Mouse (Mus musculus) forebrain, embryonic 12.5 days (tissue): ENCODE measurements around the gene Wnt11. TPM values are rescaled to one million over a fixed set of nuclear protein-coding genes. Genes with fewer than 3 reads are reported as not detected.

Experiments used
- ATAC-seq: fragments of 200-750 bp; cut with Nextera tagmentation; 2 replicates; pipeline ENCODE4 v1.8.0; 2017; ENCODE audit warnings: moderate TSS enrichment; ENCODE audit not compliant: low FRiP score
- H3K27ac ChIP-seq: fragments of 300-500 bp; sonication (generic); 2 replicates; pipeline ENCODE4 v1.5.1; 2016; ENCODE audit warnings: mild to moderate bottlenecking
- H3K27me3 ChIP-seq: fragments of 300-500 bp; sonication (generic); 2 replicates; pipeline ENCODE4 v1.6.1; 2016; ENCODE audit warnings: mild to moderate bottlenecking
- H3K36me3 ChIP-seq: fragments of 300-500 bp; sonication (generic); replicated peaks from 2 replicates; pipeline ENCODE4 v1.6.1; 2016; ENCODE audit warnings: mild to moderate bottlenecking
- H3K4me1 ChIP-seq: fragments of 300-500 bp; sonication (generic); 2 replicates; pipeline ENCODE4 v1.6.1; 2016
- H3K4me2 ChIP-seq: fragments of 300-500 bp; sonication (generic); 2 replicates; pipeline ENCODE4 v1.6.1; 2016; ENCODE audit warnings: mild to moderate bottlenecking, moderate library complexity
- H3K4me3 ChIP-seq: fragments of 300-500 bp; sonication (generic); replicated peaks from 2 replicates; pipeline ENCODE4 v1.5.1; 2016; ENCODE audit warnings: mild to moderate bottlenecking
- H3K9ac ChIP-seq: fragments of 300-500 bp; sonication (generic); 2 replicates; pipeline ENCODE4 v1.6.1; 2016; ENCODE audit warnings: mild to moderate bottlenecking
- H3K9me3 ChIP-seq: fragments of 300-500 bp; sonication (generic); 2 replicates; pipeline ENCODE4 v1.6.1; 2016
- WGBS: fragments of 180-500 bp; shearing (Covaris S2); methylation state at CpG from one replicate; pipeline ENCODE4 v1.1.7; 2016; 5-methylcytosine and 5-hydroxymethylcytosine counted together
- polyA plus RNA-seq: library from polyadenylated mRNA; unstranded; fragments of >200 nt; fragmentation: Nextera tagmentation; extraction: Ambion mirVana; gene quantifications from 2 replicates; pipeline ENCODE4 v1.2.1, GENCODE M21; 2016

Gene Wnt11
- polyA plus RNA-seq, 1 experiment from 2014 or later, result 2.6 TPM

GRCm38 (mm10) chr7:98871882-98872281, 37.0 kb downstream of the Wnt11 start:
- ATAC-seq, result no peak
- Histone ChIP-seq H3K27ac (no peak overlapping the region), H3K4me2 (no peak overlapping the region), H3K4me3 (no peak overlapping the region), H3K4me1 (peaks cover 30% of the 10 kb centered on the region), H3K9me3 (no peaks in the 10 kb centered on the region), H3K9ac (no peak overlapping the region), H3K36me3 (no peaks in the 10 kb centered on the region), H3K27me3 (peaks cover 11% of the 10 kb centered on the region; the same call in 1 of the 2 replicates)
- 88% methylated on average over 12 of the region's 12 CpGs for WGBS

DNA sequence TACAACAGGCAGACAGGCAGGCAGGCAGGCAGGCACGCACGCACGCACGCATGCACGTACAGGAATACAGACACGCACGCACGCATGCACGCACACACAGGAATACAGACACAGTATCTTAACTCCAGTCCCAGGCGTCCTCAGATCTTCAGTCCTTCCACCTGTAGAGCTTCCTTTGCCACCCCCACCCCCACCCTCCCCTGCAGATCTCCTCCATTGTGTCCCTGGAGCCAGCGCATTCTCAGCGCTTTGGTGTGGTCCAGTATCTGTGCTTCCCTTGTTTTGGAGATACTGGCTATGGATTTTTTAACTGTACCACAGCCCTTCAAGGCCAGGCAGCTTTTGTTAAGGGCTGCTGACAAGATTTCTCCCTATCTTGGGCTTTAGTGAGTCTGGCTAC, 38.4 kb downstream of the Wnt11 start:
- Histone ChIP-seq H3K4me2 (no peak overlapping the region), H3K27me3 (peaks cover 11% of the 10 kb centered on the region; the same call in 1 of the 2 replicates), H3K9me3 (no peaks in the 10 kb centered on the region), H3K27ac (no peak overlapping the region), H3K36me3 (no peaks in the 10 kb centered on the region), H3K4me1 (peaks cover 25% of the 10 kb centered on the region), H3K4me3 (no peak overlapping the region), H3K9ac (no peak overlapping the region)
- 84% methylated on average over 12 of the region's 12 CpGs for WGBS
- ATAC-seq, result no peak

DNA sequence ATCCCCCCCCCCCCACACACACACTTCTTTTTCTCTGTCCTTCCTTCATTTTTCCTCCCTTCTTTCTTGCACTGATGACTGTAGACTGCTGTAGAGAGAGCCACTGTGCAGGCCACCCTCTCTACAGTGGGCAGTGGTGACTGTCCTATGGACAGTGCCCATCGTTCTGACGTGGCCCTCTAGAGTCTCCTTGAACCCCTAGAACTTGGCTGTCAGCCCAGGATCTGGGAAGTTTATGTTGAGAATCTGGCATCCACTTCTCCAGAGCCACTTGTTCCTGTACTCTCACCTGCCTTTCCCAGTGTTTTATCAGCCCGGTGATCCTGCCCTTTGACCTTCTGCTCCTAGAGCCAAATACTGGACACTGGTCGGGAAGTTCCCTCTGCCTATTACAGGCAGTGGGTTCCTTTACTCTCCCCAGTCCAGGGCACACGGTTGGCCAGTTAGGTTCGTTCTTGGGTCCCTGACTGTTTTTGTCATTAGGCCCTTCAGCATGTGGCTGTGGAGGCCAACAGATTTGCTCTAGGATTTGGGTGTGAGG, 39.6 kb downstream of the Wnt11 start:
- H3K27ac ChIP-seq, result no peak overlapping the region
- H3K27me3 ChIP-seq, result peaks cover 11% of the 10 kb centered on the region; the same call in 1 of the 2 replicates
- no peak overlapping the region for H3K4me2 ChIP-seq
- H3K36me3 ChIP-seq, result no peaks in the 10 kb centered on the region
- no peaks in the 10 kb centered on the region for H3K9me3 ChIP-seq
- peaks cover 25% of the 10 kb centered on the region for H3K4me1 ChIP-seq
- H3K9ac ChIP-seq, result no peak overlapping the region
- WGBS, result 68% methylated on average over 6 of the region's 6 CpGs
- H3K4me3 ChIP-seq, result no peak overlapping the region
- no peak for ATAC-seq

DNA sequence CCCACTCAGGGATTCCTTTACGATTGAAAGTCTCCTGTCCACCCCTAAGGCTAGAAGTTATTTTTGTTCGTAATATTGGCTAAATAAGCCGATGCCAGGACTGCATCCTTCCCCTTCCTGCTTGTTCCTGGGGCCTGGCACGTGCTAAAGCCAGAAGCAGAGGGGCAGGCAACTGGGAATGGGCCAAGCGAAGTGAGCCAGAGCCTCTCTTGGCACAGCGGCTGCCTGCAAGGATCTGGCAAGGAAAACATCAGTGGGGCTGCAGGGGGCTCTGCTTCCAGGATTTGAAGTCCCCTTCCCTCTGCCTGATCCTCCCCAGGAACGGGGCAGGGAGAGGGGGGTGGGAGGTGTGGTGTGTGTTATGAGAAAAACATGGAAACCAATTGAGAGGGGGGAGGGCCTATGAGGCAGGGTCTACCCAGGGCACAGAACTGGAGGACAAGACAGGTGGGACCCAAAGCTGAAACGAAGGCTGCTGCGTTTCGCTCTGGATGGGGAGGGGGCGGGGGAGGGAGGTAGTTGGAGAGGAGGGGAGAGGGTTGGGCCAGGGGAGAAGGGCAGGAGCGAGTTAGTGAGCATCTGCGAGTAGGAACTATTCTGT, 40.6 kb downstream of the Wnt11 start:
- no peak overlapping the region; the same call in 1 of the 2 replicates for H3K4me2 ChIP-seq
- no peak for ATAC-seq
- no peak overlapping the region for H3K27ac ChIP-seq
- no peaks in the 10 kb centered on the region for H3K36me3 ChIP-seq
- no peak overlapping the region for H3K9ac ChIP-seq
- peaks cover 7% of the 10 kb centered on the region; the same call in 1 of the 2 replicates for H3K27me3 ChIP-seq
- H3K4me3 ChIP-seq, result no peak overlapping the region
- peaks cover 25% of the 10 kb centered on the region for H3K4me1 ChIP-seq
- 34% methylated on average over 13 of the region's 13 CpGs for WGBS
- H3K9me3 ChIP-seq, result no peaks in the 10 kb centered on the region

GRCm38 (mm10) chr7:98876119-98876518, 41.2 kb downstream of the Wnt11 start:
- H3K27me3 ChIP-seq, result peaks cover 7% of the 10 kb centered on the region; the same call in 1 of the 2 replicates
- no peak overlapping the region for H3K9ac ChIP-seq
- ATAC-seq, result no peak
- no peak overlapping the region for H3K4me3 ChIP-seq
- no peak overlapping the region for H3K27ac ChIP-seq
- no peaks in the 10 kb centered on the region for H3K9me3 ChIP-seq
- no peaks in the 10 kb centered on the region for H3K36me3 ChIP-seq
- H3K4me2 ChIP-seq, result no peak overlapping the region
- peaks cover 20% of the 10 kb centered on the region for H3K4me1 ChIP-seq
- 36% methylated on average over 12 of the region's 13 CpGs for WGBS

DNA sequence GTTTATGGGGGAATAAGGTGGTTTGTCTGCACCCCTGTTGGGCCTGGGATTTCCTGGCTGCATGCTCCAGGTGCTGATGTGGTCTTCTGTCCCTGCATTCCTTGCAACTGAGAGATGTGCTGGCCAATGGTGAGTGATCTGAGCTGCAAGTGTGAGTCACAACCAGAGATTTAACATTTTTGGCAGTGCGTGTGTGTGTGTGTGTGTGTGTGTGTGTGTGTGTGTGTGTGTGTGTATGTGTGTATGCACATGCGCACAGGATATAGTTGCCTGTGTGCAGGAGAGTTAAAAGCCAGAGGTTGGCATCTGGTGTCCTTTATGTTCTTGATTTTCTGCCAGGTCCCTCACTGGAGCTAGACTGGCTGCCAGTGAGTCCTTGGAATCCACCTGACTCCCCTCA, 44.3 kb downstream of the Wnt11 start:
- WGBS, result 84% methylated on average over 2 of the region's 2 CpGs
- no peaks in the 10 kb centered on the region for H3K9me3 ChIP-seq
- no peak overlapping the region for H3K4me3 ChIP-seq
- no peak overlapping the region for H3K9ac ChIP-seq
- H3K4me2 ChIP-seq, result no peak overlapping the region
- ATAC-seq, result no peak
- no peaks in the 10 kb centered on the region for H3K36me3 ChIP-seq
- H3K27ac ChIP-seq, result no peak overlapping the region
- 0 out of 2 replicates have a peak, but pooled peaks cover 4% of the 10 kb centered on the region for H3K27me3 ChIP-seq
- peaks cover 20% of the 10 kb centered on the region for H3K4me1 ChIP-seq

GRCm38 (mm10) chr7:98881887-98882286, 47.0 kb downstream of the Wnt11 start:
- Histone ChIP-seq H3K36me3 (no peaks in the 10 kb centered on the region), H3K4me3 (no peak overlapping the region), H3K27ac (no peak overlapping the region), H3K9ac (no peak overlapping the region), H3K9me3 (no peaks in the 10 kb centered on the region), H3K4me1 (peaks cover 5% of the 10 kb centered on the region), H3K27me3 (no peaks in the 10 kb centered on the region), H3K4me2 (no peak overlapping the region)
- no peak for ATAC-seq
- WGBS, result 68% methylated on average over 4 of the region's 4 CpGs

DNA sequence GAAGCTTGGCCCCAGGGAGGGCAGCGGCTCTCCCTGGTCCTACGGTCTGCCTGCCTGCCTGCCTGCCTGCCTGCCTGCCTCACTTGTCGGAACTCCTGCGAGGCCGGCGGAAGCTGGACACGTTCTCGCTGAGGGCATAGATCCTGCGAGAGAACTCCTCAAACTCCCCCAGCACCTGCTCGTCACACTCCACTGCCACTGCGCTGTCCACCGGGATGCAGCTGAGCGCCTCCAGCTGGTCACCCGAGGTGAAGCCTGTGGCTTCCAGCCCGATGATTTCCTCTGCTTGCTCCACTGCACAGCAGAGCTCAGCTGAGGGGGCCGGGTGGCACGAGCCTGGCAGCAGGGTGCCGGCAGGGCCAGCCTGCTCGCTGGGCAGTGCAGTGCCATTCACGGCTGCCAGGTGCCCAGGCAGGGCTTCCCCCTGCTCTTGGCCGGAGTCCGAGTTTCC, 52.9 kb downstream of the Wnt11 start:
- WGBS, result 39% methylated on average over 22 of the region's 22 CpGs
- H3K4me3 ChIP-seq, result no peak overlapping the region
- peak; percentile 30; the same call in 1 of the 2 replicates for ATAC-seq
- H3K9ac ChIP-seq, result no peak overlapping the region
- H3K4me1 ChIP-seq, result peaks cover 22% of the 10 kb centered on the region; the same call in 1 of the 2 replicates
- no peaks in the 10 kb centered on the region for H3K36me3 ChIP-seq
- no peak overlapping the region for H3K4me2 ChIP-seq
- H3K9me3 ChIP-seq, result no peaks in the 10 kb centered on the region
- no peaks in the 10 kb centered on the region for H3K27me3 ChIP-seq
- no peak overlapping the region for H3K27ac ChIP-seq

DNA sequence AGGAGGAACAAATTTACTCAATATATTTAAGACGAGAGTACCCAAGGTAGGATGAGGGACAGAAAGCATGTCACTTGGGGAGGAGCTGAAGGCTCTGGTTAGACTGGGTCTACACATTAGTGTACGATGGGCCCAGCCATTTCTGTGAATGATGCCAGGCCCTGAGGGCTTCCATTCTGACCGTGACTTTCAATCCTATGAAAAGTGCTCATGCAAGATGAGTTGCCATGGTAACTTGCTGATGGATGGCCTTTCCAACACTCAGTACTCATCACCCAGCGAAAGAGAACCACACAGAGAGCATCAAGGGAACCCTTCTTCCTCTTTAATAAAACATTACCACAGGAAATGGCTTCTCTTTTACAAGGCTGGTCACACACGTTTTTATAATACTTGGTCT, 53.9 kb downstream of the Wnt11 start:
- Histone ChIP-seq H3K27ac (no peak overlapping the region), H3K4me3 (no peak overlapping the region), H3K4me2 (no peak overlapping the region), H3K9me3 (no peaks in the 10 kb centered on the region), H3K9ac (no peak overlapping the region), H3K36me3 (no peaks in the 10 kb centered on the region), H3K4me1 (peaks cover 22% of the 10 kb centered on the region; the same call in 1 of the 2 replicates), H3K27me3 (no peaks in the 10 kb centered on the region)
- WGBS, result 63% methylated on average over 5 of the region's 5 CpGs
- ATAC-seq, result 0 out of 2 replicates have a peak, but pooled peaks have one; percentile 36

DNA sequence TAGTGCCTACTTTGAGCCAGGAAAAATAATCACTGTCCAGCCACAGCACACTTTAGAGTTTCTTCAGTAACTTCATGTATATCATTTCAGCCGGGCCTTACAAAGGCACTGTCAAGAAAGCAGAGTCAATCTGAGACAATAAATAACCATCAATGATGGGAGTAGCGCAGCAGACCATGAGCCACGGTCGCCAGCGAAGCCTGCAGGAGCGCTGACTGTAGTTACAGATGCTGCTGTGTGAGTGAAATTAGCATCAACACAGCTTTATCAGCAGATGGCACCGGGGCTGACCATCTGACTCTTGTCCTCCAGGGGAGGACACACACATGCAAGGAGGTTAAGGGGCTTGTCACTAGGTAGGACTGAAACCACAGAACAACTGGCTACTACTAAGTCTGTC, 54.3 kb downstream of the Wnt11 start:
- ATAC-seq, result no peak
- 78% methylated on average over 7 of the region's 7 CpGs for WGBS

GRCm38 (mm10) chr7:98893144-98893543, 58.2 kb downstream of the Wnt11 start:
- ATAC-seq, result no peak
- 86% methylated on average over 5 of the region's 5 CpGs for WGBS
- H3K9ac ChIP-seq, result no peak overlapping the region
- H3K27me3 ChIP-seq, result no peaks in the 10 kb centered on the region
- H3K9me3 ChIP-seq, result no peaks in the 10 kb centered on the region
- no peak overlapping the region for H3K27ac ChIP-seq
- H3K36me3 ChIP-seq, result no peaks in the 10 kb centered on the region
- no peak overlapping the region for H3K4me3 ChIP-seq
- peaks cover 30% of the 10 kb centered on the region; the same call in 1 of the 2 replicates for H3K4me1 ChIP-seq
- no peak overlapping the region for H3K4me2 ChIP-seq

More for the DNA sequence above, 54.3 kb downstream of the Wnt11 start:
- Histone ChIP-seq H3K27ac (no peak overlapping the region), H3K9me3 (no peaks in the 10 kb centered on the region), H3K4me3 (no peak overlapping the region), H3K9ac (no peak overlapping the region), H3K27me3 (no peaks in the 10 kb centered on the region), H3K36me3 (no peaks in the 10 kb centered on the region), H3K4me2 (no peak overlapping the region), H3K4me1 (peaks cover 22% of the 10 kb centered on the region; the same call in 1 of the 2 replicates)

DNA sequence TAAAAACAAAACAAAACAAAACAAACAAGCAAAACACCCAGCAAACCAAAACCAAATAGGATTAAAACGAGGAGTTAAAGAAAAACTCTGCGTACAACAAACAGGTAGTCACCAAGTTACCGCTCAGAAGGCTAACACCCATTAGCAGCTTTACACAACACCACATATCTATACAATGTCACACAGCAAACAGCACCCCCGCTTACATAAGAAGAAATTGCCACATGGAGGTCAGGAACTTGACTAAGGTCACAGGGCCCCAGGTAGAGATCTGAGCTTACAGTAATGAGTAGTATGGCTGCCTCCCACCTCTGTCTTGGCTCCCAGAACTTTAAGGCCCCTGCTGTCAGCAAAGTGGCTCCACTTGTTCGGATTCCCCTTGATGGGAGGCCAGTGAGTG, 59.4 kb downstream of the Wnt11 start:
- Histone ChIP-seq H3K27ac (no peak overlapping the region), H3K27me3 (no peaks in the 10 kb centered on the region), H3K4me3 (no peak overlapping the region), H3K4me1 (peaks cover 19% of the 10 kb centered on the region; the same call in 1 of the 2 replicates), H3K36me3 (no peaks in the 10 kb centered on the region), H3K4me2 (no peak overlapping the region), H3K9ac (no peak overlapping the region), H3K9me3 (no peaks in the 10 kb centered on the region)
- ATAC-seq, result no peak
- WGBS, result 92% methylated on average over 5 of the region's 5 CpGs

GRCm38 (mm10) chr7:98894768-98895167, 59.9 kb downstream of the Wnt11 start:
- 58% methylated on average over 5 of the region's 5 CpGs for WGBS
- H3K4me3 ChIP-seq, result no peak overlapping the region
- no peak overlapping the region for H3K4me2 ChIP-seq
- no peak overlapping the region for H3K9ac ChIP-seq
- ATAC-seq, result no peak
- no peaks in the 10 kb centered on the region for H3K27me3 ChIP-seq
- H3K9me3 ChIP-seq, result no peaks in the 10 kb centered on the region
- no peak overlapping the region for H3K27ac ChIP-seq
- H3K4me1 ChIP-seq, result peaks cover 15% of the 10 kb centered on the region; the same call in 1 of the 2 replicates
- H3K36me3 ChIP-seq, result no peaks in the 10 kb centered on the region
